Mouse (Mus musculus) adrenal gland, postnatal 10 days (tissue): ENCODE data around the gene Adamts6. TPM values are rescaled to one million over a fixed set of nuclear protein-coding genes. Genes with fewer than 3 reads are reported as not detected.

Experiments used
- DNase-seq: peaks from one replicate; pipeline ENCODE4 v3.0.0; 2021; ENCODE audit warnings: mixed read lengths
- total RNA-seq, 2 experiments: library from RNA; stranded (reverse); gene quantifications; 2 replicates each; pipeline ENCODE4 v1.2.3; 2021

Gene Adamts6
- total RNA-seq, 2 experiments from 2014 or later, result 3.7 to 5.1 TPM

GRCm38 (mm10) chr13:104460287-104460686 is 172.7 kb downstream of the Adamts6 start:
- DNase-seq, result no peak

GRCm38 (mm10) chr13:104468061-104468460 is 180.4 kb downstream of the Adamts6 start:
- no peak for DNase-seq

- DNase-seq, result no peak
Measured at GRCm38 (mm10) chr13:104476285-104476956, 188.8 kb downstream of the Adamts6 start.

GRCm38 (mm10) chr13:104482426-104483089 is 194.9 kb downstream of the Adamts6 start:
- DNase-seq, result no peak

- DNase-seq, result no peak
Measured at GRCm38 (mm10) chr13:104483111-104483722, 195.6 kb downstream of the Adamts6 start.

GRCm38 (mm10) chr13:104491046-104491811 is 203.6 kb downstream of the Adamts6 start:
- no peak for DNase-seq

- peak; percentile 40 for DNase-seq
Measured at GRCm38 (mm10) chr13:104493466-104493993, 205.9 kb downstream of the Adamts6 start.

- no peak for DNase-seq
Measured at GRCm38 (mm10) chr13:104494200-104494873, 206.7 kb downstream of the Adamts6 start.

GRCm38 (mm10) chr13:104497592-104497991 is 210.0 kb downstream of the Adamts6 start:
- DNase-seq, result no peak

- DNase-seq, result no peak
Measured at GRCm38 (mm10) chr13:104498669-104499068, 211.0 kb downstream of the Adamts6 start.

GRCm38 (mm10) chr13:104499116-104500040 is 211.7 kb downstream of the Adamts6 start:
- DNase-seq, result no peak

GRCm38 (mm10) chr13:104502406-104502805 is 214.8 kb downstream of the Adamts6 start:
- DNase-seq, result no peak

GRCm38 (mm10) chr13:104504043-104504442 is 216.4 kb downstream of the Adamts6 start:
- no peak for DNase-seq

GRCm38 (mm10) chr13:104506165-104506875 is 218.7 kb downstream of the Adamts6 start:
- no peak for DNase-seq

GRCm38 (mm10) chr13:104507671-104508070 is 220.0 kb downstream of the Adamts6 start:
- DNase-seq, result no peak

- no peak for DNase-seq
Measured at GRCm38 (mm10) chr13:104509561-104510493, 222.2 kb downstream of the Adamts6 start.

- peak; percentile 25 for DNase-seq
Measured at GRCm38 (mm10) chr13:104510766-104511165, 223.1 kb downstream of the Adamts6 start.

GRCm38 (mm10) chr13:104515054-104515453 is 227.4 kb downstream of the Adamts6 start:
- DNase-seq, result no peak

- no peak for DNase-seq
Measured at GRCm38 (mm10) chr13:104516146-104516545, 228.5 kb downstream of the Adamts6 start.
